In genomic region chr12:85712587-85712986, GRCm38 (mm10) we compare ENCODE assay signal across 5 mouse cellular contexts.
"Had no signal": no experiment of that assay in that cellular context is flagged by ENCODE, and none has a peak within 500 bp of the region (broad histone marks: within the 10 kb centered on the region; RNA-seq: fewer than 3 reads in every experiment).

No protein-coding gene starts in this region.

- DNase-seq: kidney, postnatal 4 days; liver; lung, adult 18-20 months; thymus, adult 18-20 months; thymus, postnatal 25 days had no signal
